Mouse (Mus musculus): ENCODE measurements around the gene Bcl6.

GRCm38 (mm10) chr16:23976196-23976595 is 12.5 kb downstream of the Bcl6 start:
- TF ChIP-seq TAL1 (IDR thresholded peaks at IDR 0.05; ENCODE audit: low read length) (no peak), GATA1 (IDR thresholded peaks at IDR 0.05; ENCODE audit: low read length) (no peak)
